Mouse (Mus musculus) cortical plate, adult 2 months (tissue): ENCODE data around the gene Mrto4.

Experiments used
- CTCF ChIP-seq: fragments of 200-500 bp; IDR thresholded peaks from 2 replicates; pipeline ENCODE4 v1.5.1; 2011; ENCODE audit warnings: mild to moderate bottlenecking, control low read depth, low read length; ENCODE audit not compliant: insufficient read depth; ENCODE audit errors: extremely low read depth
- POLR2A ChIP-seq: fragments of 200-500 bp; IDR thresholded peaks from 2 replicates; pipeline ENCODE4 v1.6.1; 2011; ENCODE audit warnings: mild to moderate bottlenecking, low read length, control low read depth; ENCODE audit not compliant: insufficient read depth; ENCODE audit errors: extremely low read depth

DNA sequence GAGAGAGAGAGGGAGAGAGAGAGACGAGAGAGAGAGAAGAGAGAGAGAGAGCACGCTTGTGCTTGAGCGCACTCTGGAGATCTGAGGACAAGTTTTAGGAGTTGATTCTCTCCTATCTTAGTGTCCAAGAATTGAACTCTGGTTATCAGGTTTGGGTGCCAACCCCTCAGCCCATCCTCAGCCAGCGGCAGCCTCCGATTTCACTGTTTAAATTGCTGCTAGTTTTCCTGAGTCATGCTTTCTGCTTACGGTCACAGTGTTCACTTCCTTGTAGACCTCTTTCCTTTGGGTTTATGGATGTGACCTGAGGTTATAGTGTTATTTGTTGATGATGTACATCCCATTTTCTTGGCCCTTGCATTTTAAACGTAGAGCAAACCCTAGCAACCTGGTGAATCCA, 29.9 kb upstream of the Mrto4 start:
- TF ChIP-seq CTCF, result no peak
- no peak for TF ChIP-seq POLR2A
